Mouse (Mus musculus) kidney, postnatal 36 days (tissue): ENCODE measurements around the gene Krt76.

Experiments used
- DNase-seq, 2 experiments: peaks; one replicate each; pipeline ENCODE4 v3.0.0; 2021 to 2022; ENCODE audit warnings: mixed read lengths in 2 of 2

The Krt76 gene

GRCm38 (mm10) chr15:101892820-101893219 is at the start of gene Krt76:
Gene Krt76, minus strand, starts transcription at chr15:101892920.
- DNase-seq = no peak

GRCm38 (mm10) chr15:101941948-101942347 is 49.2 kb upstream of the Krt76 start:
- DNase-seq = no peak

- DNase-seq = no peak
These were observed 47.6 kb upstream of the Krt76 start, which contains the start of gene Krt79 for GRCm38 (mm10) chr15:101940274-101940829. Gene Krt79, minus strand, starts transcription at chr15:101940324.

GRCm38 (mm10) chr15:101938600-101939308 is 46.0 kb upstream of the Krt76 start:
- DNase-seq = peak; percentile 13 to 55

DNA sequence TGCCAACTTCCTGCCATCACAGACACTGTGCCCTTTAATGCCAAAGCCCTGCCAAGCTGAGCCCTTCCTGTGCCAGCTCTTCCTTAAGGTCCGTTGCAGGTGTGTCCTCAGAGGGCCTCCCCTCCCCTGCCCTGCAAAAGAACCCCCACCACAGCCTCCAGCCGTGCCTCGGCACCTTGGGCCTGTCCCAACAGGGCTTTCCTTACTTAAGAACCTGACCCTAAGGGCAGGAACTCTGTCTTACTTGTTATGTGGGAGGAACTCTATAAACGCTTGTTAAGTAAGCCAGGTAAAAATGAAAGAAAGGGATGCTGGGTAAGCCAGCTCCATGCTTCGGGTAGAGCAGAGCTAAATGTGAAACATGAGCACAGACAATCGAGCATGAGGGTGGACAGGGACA is 40.3 kb upstream of the Krt76 start:
- no peak for DNase-seq

DNA sequence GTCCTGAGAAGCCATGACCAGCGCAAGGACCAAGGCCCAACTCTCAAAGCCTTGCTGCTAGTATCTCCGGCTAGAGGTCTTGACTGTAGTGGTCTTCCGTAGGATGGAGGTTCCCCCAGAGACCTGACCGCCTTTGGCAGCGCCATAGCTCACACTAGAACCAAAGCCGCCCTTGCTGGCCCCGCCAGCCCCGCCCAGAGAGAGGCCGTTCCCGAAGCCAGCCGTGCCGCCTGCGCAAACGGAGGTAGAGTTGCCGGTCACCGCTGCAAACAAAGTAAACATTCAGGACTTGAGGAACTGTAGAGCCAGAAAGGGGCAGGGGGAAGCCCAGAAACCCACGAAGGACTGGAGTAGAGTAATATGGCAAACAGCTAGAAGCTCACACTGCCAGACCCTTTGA is 36.9 kb upstream of the Krt76 start:
- peak; percentile 18 to 67 for DNase-seq

DNA sequence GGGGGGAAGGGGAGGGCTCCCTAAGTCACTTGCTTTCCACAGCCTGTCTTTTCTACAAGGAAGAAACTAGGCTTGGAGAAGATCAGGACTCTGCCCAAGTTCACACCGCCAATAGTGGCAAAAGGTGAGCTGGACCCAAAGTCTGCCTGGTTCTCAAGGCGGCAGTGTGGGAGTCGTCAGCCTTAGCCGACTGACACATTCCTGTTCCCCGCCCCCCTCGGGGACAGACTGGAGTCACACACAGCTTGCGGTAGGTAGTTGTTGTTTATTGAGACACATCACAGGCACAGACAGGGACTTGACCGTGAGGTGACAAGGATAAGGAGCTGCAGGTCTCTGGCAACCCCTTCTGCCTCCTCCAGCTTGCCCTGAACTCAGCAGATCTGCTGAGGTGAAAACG is 36.4 kb upstream of the Krt76 start:
- DNase-seq = peak; percentile 9 to 54

- peak; percentile 89 to 93 for DNase-seq
These were observed 34.8 kb upstream of the Krt76 start for GRCm38 (mm10) chr15:101927340-101928080.

GRCm38 (mm10) chr15:101925041-101925440 is 32.3 kb upstream of the Krt76 start:
- no peak for DNase-seq

- no peak for DNase-seq
These were observed 31.9 kb upstream of the Krt76 start, which contains the start of gene Krt4 for GRCm38 (mm10) chr15:101924635-101925034. Gene Krt4, minus strand, starts transcription at chr15:101924735.

DNA sequence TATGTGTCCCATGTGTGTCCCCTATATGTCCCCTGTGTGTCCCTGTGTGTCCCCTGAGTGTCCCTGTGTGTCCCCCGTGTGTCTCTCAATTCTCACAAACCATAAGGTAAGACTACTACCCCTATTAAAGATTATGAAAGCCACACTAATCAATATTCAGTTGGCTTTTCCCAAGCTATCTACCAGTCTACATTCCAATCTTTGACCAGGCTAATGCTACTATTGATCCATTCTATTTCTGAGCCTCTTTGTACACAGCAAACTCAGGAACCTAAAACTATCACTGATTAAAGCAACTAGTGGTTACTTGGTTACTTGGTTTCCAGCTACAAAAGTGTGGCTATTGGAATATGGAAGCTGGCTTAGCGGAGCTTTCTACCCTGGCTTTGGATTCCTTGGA is 29.6 kb upstream of the Krt76 start:
- no peak for DNase-seq

DNA sequence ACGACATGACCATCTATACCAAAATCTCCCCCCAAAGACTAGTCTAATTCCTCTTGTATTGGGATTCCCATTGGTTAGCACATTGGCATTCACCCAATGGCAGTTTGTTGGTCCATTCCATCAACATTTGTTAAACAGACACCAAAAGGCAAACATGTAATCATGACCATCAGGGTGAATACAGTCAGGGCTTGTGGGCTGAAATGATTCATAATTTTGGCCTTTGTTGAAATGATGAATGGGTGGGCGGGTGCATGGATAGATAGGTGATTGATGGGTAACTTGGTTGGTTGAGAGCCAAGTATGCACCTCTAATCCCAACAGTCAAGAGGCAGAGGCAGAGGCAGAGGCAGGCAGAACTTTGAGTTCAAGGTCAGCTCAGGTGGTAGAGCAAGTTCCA is 23.4 kb upstream of the Krt76 start:
- no peak for DNase-seq

GRCm38 (mm10) chr15:101904849-101905248 is 12.1 kb upstream of the Krt76 start:
- DNase-seq = no peak

GRCm38 (mm10) chr15:101902171-101903149 is 9.7 kb upstream of the Krt76 start:
- peak in 1 of 2 experiments; percentile 31 for DNase-seq

- no peak for DNase-seq
These were observed 2.5 kb upstream of the Krt76 start for GRCm38 (mm10) chr15:101895216-101895615.

GRCm38 (mm10) chr15:101879776-101880175 is 12.9 kb downstream of the Krt76 start:
- DNase-seq = peak in 1 of 2 experiments; percentile 12

DNA sequence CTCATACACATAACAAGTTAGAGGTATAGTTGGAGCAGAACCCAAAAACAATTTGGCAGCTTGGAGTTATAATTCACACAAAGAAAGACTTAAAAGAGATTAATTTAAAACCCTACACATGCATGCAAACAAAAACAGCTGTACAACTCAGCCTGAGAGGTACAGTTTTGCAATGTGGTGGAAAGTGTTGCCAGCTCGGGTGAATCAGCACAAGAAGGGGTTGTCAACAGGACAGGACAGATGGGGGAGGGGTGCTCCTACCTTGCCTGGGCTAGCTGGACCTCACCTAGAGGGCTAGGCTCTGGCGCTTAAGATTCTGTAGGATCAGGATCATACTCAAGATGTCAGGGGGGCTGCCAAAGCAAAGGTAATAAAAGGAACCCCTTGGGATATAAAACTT is 14.7 kb downstream of the Krt76 start:
- no peak for DNase-seq

GRCm38 (mm10) chr15:101874383-101874782 is 18.3 kb downstream of the Krt76 start:
- DNase-seq = no peak

- DNase-seq = no peak
These were observed 19.5 kb downstream of the Krt76 start for GRCm38 (mm10) chr15:101873231-101873630.

DNA sequence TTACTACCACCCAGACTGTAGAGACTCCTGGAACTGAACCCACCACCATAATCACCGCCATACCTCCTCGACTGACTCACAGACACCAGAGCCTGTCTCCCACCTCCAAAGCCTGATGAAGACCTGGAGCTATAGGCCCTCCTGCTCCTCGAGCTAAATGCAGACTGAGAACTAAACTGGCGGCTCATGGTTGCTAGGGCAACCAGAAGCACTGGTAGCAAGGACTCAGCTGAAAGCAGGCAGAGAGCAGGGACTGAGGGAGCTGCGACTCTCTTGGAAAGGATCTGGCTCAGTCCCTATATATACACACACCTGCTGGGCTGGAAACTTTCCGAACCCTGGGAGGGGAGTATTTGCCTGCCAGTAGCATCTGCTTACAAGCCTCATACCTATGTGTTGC is 23.3 kb downstream of the Krt76 start, which contains the start of gene Krt77:
TSS of gene Krt77 (minus strand) at position 275 of the 400 bp plus-strand sequence.
- no peak for DNase-seq

GRCm38 (mm10) chr15:101866754-101867153 is 26.0 kb downstream of the Krt76 start:
- DNase-seq = no peak

- DNase-seq = peak; percentile 7 to 54
These were observed 32.1 kb downstream of the Krt76 start for GRCm38 (mm10) chr15:101860421-101861130.
